Mouse (Mus musculus) gastrocnemius, postnatal 14 days (tissue): ENCODE results near the gene Unc93b1. TPM values are rescaled to one million over a fixed set of nuclear protein-coding genes. Genes with fewer than 3 reads are reported as not detected.

Source experiments
- DNase-seq: peaks from one replicate; pipeline ENCODE4 v3.0.0; 2021; ENCODE audit warnings: mixed read lengths
- intact Hi-C: fragments of 180-260 bp; cut with DNase I; formaldehyde crosslinking; loops from one replicate; pipeline ENCODE4 v1.15.1; 2025; ENCODE audit warnings: low total_unique reads
- total RNA-seq, 2 experiments: library from RNA; stranded (reverse); gene quantifications; 2 replicates each; pipeline ENCODE4 v1.2.3; 2021

The Unc93b1 gene
- total RNA-seq, 2 experiments from 2014 or later: 13.7 to 13.8 TPM

DNA sequence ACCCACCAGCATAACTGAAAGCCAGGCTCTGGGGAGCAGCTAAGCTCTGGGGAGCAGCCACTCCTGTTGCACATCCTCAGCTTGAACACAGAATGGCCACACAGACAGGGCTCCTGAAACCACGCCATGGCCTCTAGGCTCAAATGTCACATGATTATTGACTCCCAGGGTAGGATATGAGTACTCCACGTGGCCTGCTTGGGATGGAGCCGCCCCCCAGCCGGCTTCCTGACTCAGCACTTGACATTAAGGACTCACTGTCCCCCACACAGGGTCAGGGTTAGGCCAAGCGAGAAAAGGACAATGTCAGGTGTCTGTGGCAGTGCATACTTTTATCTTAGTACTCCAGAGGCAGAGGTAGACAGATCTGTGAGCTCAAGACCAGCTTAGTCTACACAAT, 24.8 kb upstream of the Unc93b1 start:
- intact Hi-C loops: no loop called here
- no peak for DNase-seq

DNA sequence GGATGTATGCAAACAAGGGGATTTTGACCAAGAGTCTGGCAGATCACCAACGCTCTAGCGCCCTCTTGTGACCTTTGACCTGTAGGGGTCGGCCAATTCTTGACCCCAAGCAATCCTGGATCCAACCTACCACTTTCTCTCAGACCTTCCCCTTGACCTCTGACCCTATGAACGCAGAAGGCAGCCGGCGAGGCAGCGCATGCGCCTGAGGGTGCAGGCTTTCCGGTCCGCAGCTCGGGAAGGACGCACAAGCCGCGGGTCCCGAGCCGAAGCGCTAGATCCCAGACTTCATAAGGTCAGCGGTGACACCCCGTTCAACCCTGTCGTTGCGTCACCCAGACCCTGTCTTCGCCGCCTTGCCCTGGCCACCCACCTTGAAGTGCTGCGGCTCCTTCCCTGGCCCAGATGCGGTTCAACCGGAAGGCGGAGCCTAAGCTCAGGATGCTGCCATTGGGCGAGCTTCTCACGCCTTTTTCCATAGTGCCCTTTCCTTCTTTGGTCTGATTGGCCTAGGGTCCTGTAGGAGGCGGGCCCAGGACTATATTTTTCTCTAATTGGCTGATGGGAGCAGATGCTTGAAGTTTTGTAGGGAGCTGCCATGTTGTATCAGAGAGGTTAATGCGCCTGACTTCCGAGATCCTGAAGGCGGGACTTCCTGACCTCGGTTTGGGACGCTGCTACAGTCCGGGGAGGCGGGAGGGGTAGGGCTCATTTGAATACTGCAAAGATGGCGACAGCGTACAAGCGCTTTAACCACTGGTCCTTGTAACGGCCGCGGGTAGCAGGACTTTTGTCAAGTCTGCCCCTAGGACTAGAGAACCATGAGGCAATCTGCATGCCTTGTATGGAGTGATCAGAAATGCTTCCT, 22.4 kb upstream of the Unc93b1 start, which contains the start of gene Ndufs8:
Ndufs8 (minus strand) TSS at position 438 of the 868 bp plus-strand sequence.
- intact Hi-C loops: no loop called here
- DNase-seq: peak; percentile 88

DNA sequence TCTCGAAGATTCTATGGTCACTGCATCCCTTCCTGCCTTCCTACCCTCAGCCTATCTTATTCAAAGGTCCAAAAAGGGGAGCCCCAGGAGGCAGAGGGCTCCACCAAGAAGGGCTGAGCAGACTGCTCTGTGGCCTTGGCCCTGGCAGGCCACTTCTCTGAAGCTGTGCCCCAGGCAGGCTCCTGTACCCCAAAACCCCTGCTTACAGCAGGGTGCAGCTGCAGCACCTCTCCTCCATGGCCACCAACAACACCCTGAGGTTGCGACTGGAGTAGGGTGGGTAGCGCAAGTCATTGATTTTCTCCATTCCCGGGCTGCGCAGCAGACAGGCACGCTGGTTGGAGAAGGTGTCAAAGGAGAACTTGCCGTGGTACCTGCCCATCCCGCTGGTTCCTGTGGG, 21.3 kb upstream of the Unc93b1 start:
- intact Hi-C loops: no loop called here
- no peak for DNase-seq

DNA sequence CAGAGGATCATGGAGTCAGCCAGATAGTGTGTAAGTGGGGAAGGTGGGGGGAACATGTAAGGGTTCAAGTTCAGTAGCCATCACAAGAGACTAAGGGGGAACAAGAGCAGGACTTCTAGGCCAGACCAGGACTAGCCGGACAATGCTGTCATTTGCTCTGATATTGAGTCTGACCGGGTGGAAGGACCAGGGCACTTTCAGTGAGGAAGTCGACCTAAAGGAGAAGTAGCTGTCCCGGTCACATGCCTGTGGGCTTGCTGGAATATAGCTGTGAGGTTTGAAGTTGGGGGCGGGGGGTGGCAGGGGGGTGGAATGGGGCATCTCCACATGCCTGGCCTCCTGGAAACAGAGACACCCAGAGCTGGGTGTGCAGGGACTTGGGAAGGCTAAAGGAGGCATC, 20.5 kb upstream of the Unc93b1 start:
- intact Hi-C loops: no loop called here
- no peak for DNase-seq

DNA sequence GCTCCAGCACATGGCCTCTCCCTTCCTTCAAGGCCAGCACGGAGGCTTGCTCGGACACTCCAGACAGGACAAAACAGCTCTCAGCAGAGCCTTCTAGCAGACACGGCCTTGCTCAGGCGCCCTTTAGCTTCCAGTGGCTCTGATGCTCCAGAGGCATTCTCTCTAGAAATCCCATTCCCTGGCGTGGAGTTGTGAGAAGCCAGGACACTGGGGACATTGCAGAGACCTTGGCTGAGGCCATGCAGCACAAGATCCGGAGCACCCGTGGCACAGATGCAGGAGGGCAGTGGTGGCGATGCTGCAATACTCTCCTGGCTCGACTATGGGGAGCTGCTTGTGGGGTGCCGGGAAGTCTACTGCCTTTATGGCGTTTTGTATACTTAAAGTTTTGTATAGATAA, 18.3 kb upstream of the Unc93b1 start:
- intact Hi-C loops: no loop called here
- DNase-seq: no peak

DNA sequence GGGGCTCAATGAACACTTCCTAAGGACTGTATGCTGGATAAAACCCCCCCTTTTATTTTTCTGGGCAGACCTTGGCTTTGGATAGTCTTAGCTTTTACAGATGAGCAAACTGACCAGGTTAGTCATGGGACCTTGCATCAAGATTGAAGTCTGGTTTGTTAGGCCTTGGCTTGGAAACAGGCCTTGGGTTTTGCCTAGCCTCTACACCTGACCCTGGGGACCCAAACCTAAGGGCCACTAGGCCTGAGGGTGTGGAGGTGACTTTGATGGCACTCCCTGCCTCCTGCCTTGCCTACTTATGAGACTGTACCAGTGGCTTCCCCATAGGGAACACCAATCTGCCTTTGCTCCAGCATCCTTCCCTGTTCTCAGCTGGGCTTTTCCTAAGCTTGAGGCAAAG, 15.1 kb upstream of the Unc93b1 start:
- no peak for DNase-seq
- intact Hi-C loops: no loop called here

DNA sequence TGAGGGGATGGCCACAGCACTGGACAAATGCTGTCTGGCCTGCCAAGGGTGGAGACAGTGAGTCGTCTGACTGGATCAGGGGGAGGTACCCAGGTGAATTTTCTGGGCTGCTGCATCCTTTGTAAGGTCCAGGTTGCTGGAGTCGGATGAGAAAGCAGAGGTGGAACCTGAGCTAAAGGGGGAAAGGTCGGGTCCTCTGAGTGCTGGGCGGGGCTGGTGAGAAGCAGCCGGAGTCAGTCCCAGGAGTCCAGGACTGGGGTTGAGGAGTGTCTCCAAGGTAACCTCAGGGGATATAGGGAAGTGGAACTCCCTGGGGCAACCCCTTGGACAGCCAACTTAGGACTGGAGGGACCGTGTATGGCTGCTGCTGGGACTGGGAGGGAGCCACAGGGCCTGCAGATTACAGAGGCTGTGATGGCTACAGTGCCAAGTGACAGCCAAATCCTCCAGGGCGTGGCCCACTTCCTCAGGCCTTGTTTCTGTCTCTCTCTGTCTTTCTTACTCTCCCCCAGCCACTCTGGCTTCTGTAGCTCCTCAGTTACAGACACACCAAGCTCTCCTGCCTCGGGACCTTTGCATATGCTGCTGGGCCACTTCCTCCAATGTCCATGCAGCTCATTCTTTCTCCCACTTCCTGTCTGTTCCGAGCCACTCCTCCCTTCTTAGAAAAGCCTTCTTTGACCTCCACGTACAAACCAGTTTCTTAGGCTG, 12.2 kb upstream of the Unc93b1 start:
- intact Hi-C loops: no loop called here
- peak; percentile 6 for DNase-seq

DNA sequence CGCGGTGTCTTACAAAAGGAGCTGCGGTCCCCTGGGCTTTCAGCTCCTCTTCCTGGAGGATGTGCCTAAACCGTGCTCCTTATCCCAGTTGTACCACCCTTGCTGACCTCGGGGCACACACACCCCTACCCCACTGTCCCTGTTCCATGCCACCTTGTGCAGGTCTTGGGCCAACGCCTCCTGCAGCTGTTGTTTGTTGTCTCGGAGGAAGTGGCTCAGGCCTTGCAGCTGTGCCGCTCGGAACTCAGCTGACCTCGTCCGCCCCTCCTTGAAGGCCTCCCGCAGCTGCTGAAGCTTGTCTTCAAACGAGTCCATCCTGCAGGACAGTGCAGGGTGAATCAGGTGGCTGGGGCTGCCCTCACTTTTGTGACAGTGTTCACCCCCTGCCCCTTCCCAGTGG, 11.4 kb upstream of the Unc93b1 start:
- intact Hi-C loops: no loop called here
- peak; percentile 78 for DNase-seq

DNA sequence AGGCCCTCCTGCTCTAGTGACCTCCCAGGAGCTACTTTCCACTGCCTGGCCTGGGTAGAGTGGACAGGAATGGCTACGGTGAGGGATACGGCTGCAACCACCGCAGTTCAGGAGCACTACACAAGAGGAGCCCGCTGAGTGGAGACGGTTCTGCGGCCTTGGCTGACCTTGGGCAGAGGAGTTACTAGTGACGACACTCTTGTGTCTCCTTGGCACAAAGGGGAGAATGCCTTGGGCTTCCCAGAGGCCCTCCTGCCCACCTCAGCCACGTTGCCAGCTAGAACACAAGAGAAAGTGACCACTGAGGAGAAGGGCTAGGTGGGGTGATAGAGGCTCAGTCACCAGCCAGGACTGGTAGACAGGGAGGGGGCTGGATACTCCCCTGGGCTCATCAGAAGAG, 10.8 kb upstream of the Unc93b1 start:
- no peak for DNase-seq
- intact Hi-C loops: no loop called here

DNA sequence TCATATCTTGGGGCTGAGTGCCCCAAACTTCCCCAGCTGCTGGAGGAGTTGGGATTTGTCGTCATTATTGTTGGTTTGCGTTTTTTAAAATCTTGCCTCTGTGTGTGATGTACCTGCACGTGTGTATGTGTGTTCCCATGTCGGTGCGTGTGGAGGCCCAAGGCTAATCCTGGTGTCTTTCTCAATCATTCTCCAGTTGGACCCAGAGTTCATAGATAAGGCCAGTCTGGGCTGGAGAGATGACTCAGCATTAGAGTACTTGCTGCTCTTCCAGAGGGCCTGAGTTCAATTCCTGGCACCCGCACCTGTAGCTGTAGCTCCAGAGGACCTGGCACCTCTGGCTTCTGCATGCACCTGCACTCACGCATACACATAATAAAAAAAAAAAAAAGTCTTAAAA, 10.1 kb upstream of the Unc93b1 start:
- intact Hi-C loops: no loop called here

DNA sequence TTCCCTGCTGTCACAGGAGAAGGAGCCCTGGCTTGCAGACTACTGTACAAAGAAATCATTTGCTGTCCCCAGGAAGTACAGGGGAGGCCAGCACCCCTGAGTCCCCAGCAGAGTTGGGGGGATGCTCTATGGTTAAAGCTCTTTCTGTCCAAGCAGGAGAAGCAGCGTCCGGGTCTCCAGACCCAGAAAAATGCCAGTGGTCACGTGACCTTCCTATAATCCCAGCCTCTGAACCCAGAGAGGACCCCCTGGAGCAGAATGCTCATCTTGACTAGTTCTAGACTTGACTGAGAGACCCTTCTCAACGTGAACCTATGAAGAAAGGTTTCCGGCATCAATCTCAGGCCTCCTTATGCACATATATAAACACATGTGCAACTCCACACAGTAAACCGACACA, 9.1 kb upstream of the Unc93b1 start:
- DNase-seq: no peak
- intact Hi-C loops: no loop called here

More for the DNA sequence above, 10.1 kb upstream of the Unc93b1 start:
- DNase-seq: no peak

DNA sequence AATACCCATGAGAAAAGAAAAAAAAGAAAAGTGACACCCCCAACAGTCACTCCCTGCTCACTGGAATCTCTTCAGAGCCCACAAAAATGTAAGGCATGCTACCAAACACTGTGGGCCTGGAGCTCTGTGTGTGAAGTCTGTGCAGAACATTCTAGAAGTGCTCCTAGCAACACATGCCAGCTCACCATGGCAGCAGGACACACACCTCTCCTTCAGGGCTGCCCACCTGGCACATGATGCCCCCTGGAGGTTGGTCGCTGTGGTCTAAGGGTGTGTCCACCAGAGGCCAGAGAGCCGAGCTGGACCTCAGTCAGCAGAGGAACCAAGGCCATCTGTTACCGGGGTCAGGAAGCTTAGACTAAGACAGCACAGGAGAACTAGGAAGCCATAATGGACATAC, 8.7 kb upstream of the Unc93b1 start:
- DNase-seq: no peak

DNA sequence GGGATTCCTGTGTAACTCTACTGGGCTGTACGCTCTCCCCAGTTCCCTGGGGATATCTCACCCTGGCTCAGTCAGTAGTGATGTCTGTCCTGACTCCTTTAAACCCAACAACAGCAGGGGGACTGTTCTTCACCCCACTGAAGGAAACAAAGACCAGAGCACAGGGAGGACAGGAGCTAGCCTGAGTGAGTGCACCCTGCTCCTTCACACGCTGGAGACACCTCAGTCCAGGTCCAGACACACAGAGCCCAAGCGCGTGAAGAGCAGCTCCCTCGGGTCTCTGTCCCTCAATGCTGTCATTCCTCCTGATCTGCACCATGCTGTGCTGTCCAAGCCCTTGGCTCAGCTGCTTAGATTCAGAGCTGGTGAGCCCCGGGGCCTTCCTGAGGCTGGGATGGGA, 8.3 kb upstream of the Unc93b1 start:
- intact Hi-C loops: no loop called here

More for the DNA sequence above, 8.7 kb upstream of the Unc93b1 start:
- intact Hi-C loops: no loop called here

DNA sequence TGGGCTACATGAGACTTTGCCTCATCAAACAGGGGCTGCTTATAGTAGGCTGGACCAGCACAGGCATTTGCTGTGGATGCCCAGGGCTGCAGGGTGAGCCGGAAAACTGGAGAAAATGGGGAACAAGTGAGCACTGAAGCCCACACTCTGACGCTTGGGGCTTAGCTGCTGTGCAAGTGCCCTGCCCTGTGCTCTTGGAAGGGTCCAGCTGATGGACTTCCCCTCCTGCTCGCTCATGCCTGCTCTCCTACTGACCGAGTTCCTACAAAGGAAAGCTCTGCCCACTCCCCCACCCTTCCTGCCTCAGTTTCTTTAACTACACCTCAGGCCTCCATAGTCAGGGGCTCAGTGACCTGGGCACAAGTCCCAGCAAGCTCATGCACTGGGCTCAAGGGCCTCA, 7.0 kb upstream of the Unc93b1 start:
- intact Hi-C loops: no loop called here
- no peak for DNase-seq

More for the DNA sequence above, 8.3 kb upstream of the Unc93b1 start:
- DNase-seq: no peak

DNA sequence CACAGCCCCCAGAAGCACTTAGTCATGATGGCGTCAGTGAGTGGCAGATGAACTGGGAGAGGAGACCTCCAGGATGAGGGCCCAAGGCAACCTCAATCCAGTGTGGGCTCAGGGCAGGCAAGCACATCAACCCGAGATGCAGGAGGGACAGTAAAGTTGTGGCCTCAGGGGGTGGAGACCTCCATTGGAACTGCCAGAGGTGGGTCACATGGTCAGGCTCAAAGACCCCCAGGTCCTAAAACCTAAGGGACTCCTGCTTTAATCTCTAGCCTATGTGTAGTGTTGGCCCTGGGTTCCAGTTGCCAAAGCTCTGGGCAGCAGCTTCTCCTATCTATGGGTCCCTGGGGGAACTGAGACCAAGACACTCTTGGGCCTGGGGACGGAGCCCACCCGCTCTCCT, 6.2 kb upstream of the Unc93b1 start:
- no peak for DNase-seq
- intact Hi-C loops: no loop called here

DNA sequence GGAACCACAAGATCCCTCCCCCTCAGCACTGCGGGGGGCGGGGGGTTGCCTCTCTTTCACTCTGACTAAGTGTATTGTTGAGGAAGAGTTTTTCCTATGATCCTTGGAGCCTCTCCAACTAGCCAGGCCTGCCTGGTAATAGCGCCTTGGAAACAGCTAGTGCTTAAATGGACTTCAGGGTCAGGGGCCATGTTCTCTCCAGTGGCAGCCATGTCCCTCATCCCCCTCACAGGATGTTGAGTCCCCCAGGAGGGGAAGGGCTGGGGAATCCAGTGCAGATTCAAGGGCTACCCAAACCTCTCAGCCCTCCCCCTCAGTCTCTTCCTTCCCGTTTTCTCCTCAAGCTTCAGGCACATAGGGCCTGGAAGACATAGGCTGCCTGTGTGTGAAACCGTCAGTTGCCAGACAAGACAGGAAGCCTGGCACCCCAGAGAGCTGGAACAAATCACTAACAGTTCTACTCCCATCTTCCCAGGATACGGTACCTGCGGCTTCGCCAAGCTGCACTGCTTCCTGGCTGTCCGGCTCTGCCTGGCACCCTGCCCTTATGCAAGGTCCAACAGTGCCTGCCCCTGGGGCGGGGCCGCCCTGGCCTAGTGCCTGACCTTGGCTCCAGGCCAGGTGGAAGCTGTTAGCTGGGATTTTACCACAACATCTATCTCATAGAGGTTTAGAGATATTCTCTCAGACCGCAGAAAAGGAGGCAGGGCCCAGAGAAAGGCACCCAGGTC, 5.6 kb upstream of the Unc93b1 start, which contains the start of gene Aldh3b1:
Aldh3b1 (minus strand) TSS at position 598 of the 731 bp plus-strand sequence.
- peak; percentile 90 for DNase-seq
- intact Hi-C loops: no loop called here

DNA sequence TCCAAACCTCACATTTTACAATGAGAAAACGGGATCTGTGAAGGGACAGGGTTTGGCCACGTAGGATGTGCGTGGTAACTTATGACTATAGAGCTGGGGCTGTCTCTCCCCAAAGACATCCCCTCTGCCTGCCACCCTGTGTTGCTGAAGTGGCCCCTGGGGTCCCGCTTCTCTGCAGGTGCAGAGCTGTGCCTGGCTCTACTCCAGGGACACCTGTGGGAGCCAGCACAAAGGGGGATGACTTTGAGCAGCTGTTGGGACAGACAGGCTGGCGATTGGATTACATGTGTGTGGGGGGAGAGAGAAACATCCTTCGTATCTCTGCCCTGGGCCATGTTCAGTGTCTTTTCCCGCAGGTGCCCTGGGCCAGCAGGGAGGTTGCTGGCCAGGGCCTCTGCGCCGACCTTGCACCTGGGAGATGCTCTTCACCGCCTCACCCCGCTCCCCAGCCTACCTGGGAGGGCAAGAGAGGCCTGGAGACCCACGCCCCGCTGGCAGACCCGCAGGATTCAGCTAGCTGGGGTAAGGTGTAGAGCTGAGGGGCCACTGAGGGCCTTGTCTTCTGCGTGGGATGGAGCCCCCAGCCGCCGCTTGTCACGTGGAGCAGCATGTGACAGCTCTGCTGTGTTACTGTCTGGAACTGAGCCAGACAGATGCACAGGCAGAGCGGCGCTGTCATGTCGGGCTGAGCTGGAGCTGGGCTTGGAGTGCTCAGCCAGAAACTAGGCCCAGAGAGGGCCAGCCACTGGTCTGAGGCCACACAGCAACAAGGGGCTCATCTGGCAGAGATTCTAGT, 4.5 kb upstream of the Unc93b1 start:
- intact Hi-C loops: no loop called here
- no peak for DNase-seq

DNA sequence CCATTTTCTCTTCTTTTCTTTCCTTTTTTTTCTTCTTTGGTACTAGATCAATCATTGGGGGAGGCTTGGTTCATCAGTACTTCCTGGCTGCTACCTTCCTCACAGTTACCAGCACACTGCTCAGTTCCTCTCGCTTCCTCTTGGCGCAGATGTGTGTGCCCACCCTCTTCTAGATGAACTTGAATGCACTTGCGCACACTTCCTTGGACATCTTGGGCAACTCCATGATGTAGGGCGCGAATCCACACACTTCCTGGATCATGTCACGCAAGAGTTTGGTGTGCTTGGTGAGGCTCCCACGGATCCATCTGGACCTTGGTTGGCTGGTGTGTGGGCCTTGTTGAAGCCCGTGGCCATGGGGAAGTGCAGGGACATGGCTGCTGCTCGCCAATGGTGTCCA, 3.3 kb upstream of the Unc93b1 start:
- no peak for DNase-seq
- intact Hi-C loops: no loop called here
